Mouse (Mus musculus) C2C12 (cell line): Measurements from ENCODE around the gene Tbc1d32. TPM values are rescaled to one million over a fixed set of nuclear protein-coding genes. Genes with fewer than 3 reads are reported as not detected.

Experiments used
- H3K27me3 ChIP-seq: one replicate; pipeline ENCODE4 v1.6.1; 2011; ENCODE audit not compliant: control insufficient read depth, insufficient read depth, insufficient read length
- H3K36me3 ChIP-seq: one replicate; pipeline ENCODE4 v1.6.1; 2011; ENCODE audit not compliant: control insufficient read depth, insufficient read depth
- H3K4me3 ChIP-seq: one replicate; pipeline ENCODE4 v1.5.1; 2011; ENCODE audit warnings: mild to moderate bottlenecking, control low read depth; ENCODE audit not compliant: poor library complexity, insufficient read depth, severe bottlenecking
- H3K79me2 ChIP-seq: one replicate; pipeline ENCODE4 v1.6.1; 2011; ENCODE audit not compliant: control insufficient read depth, insufficient read depth
- H3K79me3 ChIP-seq: one replicate; pipeline ENCODE4 v1.6.1; 2011; ENCODE audit warnings: low read depth, control low read depth
- H3ac ChIP-seq: one replicate; pipeline ENCODE3; 2011; ENCODE audit warnings: low read depth; ENCODE audit not compliant: control insufficient read depth, insufficient read length
- CEBPB ChIP-seq: IDR thresholded peaks from one replicate; pipeline ENCODE4 v1.6.1; 2011; ENCODE audit warnings: low read depth, mild to moderate bottlenecking, control low read depth, moderate library complexity
- CTCF ChIP-seq: IDR thresholded peaks from one replicate; pipeline ENCODE4 v1.5.1; 2011; ENCODE audit not compliant: control insufficient read depth, insufficient read depth, insufficient read length
- FOSL1 ChIP-seq: IDR thresholded peaks from one replicate; pipeline ENCODE4 v1.8.0; 2011; ENCODE audit warnings: mild to moderate bottlenecking, low read length; ENCODE audit not compliant: poor library complexity, insufficient read depth, severe bottlenecking
- MAX ChIP-seq: IDR thresholded peaks from one replicate; pipeline ENCODE4 v1.6.1; 2011; ENCODE audit warnings: mild to moderate bottlenecking, control low read depth
- MYOD1 ChIP-seq: IDR thresholded peaks from one replicate; pipeline ENCODE4 v1.6.1; 2011; ENCODE audit warnings: low read depth; ENCODE audit not compliant: control insufficient read depth, insufficient read length
- MYOG ChIP-seq: IDR thresholded peaks from one replicate; pipeline ENCODE4 v1.6.1; 2011; ENCODE audit not compliant: control insufficient read depth, insufficient read length; ENCODE audit errors: extremely low read depth
- USF1 ChIP-seq: IDR thresholded peaks from one replicate; pipeline ENCODE4 v1.6.1; 2011; ENCODE audit warnings: low read depth, mild to moderate bottlenecking, control low read depth, moderate library complexity
- polyA plus RNA-seq: library from polyadenylated mRNA; unstranded; fragments of >200 nt; fragmentation: generic; extraction: Trizol; gene quantifications from one replicate; pipeline ENCODE4 v1.2.1, GENCODE M21; 2012; ENCODE audit warnings: missing spikeins

Tbc1d32 gene
- polyA plus RNA-seq, 1 experiment: 0.71 TPM

DNA sequence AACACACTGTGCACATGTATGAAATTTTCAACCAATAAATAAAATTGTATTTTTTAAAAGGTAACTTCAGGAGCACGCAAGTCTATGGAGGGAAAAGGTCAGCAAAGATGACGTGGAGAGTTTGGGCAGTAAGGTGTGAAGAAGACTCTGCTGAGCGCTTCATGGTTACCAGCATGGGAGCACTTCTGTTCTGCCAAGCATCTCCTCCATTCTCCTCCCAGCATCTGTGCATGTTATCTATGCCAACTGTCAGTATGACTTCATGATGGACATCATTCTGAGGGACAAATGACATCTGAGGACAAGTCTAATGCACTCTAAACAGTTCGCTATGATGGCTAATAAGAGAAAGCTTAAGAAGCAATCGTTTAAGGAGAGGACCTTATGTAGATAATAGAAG is 91.3 kb downstream of the Tbc1d32 start:
- Histone ChIP-seq H3K4me3 (no peak overlapping the region), H3K36me3 (no peaks in the 10 kb centered on the region), H3K79me3 (no peaks in the 10 kb centered on the region), H3K27me3 (no peaks in the 10 kb centered on the region), H3ac (no peak overlapping the region), H3K79me2 (no peaks in the 10 kb centered on the region)
- TF ChIP-seq MAX: no peak
- no peak for TF ChIP-seq MYOD1

DNA sequence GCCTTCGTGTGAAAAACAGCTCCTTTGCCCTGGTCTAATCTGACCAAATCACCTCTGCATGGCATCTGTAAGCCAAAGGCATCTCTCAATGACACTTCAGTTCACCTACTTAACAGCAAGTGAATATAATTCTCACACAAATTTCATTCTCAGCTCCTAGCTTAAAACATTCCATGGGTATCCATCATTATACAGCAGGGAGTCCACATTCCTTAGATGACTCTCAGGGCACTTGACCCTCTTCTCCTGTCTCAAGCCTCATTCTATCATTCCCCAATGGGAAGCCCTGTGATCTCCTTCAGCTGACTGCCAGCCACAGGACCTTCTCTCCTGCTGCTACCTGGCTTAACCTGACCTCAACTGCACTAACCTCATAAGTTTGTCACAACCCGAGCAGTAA is 98.8 kb downstream of the Tbc1d32 start:
- Histone ChIP-seq H3K4me3 (no peak overlapping the region), H3K79me3 (no peaks in the 10 kb centered on the region), H3K36me3 (no peaks in the 10 kb centered on the region), H3K27me3 (no peaks in the 10 kb centered on the region), H3ac (no peak overlapping the region), H3K79me2 (no peaks in the 10 kb centered on the region)
- TF ChIP-seq CEBPB (no peak), MAX (no peak), CTCF (no peak), MYOG (no peak)

DNA sequence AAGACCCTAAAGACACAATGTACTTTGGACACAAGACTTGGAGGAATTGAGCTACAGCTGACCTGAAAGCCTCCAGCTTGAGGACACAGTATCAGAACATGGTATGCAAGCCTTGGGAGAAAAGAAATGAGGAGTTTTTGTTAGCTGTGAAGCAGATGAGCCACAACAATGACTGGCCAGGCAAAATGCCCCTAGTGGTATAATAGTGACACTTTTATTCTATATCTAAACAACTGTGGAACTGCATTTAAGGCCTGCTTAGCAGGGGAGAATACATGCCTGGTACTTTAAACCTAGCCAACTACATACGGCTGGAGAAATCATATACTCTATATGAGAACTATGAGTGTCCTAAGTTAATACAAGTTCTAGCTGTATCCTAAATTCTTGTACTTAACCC is 101.5 kb downstream of the Tbc1d32 start:
- TF ChIP-seq FOSL1 (no peak), CTCF (no peak), CEBPB (no peak), USF1 (no peak), MYOD1 (no peak), MAX (no peak), MYOG (no peak)

DNA sequence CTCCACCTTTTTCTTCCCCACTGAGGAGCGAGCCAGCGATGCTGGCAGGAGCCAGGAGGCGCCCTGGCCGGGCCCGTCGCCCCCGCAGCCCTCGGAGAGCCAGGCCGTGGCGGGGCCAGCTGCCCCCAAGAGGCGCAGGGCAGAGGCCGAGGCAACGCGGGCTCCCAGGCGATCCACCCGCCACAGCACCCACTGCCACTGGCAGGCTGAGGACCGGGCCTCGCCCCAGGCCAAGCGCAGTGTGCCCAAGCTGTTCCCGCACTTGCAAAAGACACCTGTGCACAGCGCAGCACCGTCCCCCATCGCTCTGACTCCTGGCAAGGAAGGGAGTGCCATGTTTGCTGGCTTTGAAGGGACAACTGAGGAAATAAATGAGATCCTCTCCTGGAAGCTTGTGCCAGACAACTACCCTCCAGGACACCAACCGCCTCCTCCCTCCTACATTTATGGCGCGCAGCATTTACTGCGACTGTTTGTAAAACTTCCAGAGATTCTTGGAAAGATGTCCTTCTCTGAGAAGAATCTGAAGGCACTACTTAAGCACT is 112.8 kb downstream of the Tbc1d32 start:
- Histone ChIP-seq H3K79me2 (no peaks in the 10 kb centered on the region), H3ac (no peak overlapping the region), H3K4me3 (no peak overlapping the region), H3K27me3 (no peaks in the 10 kb centered on the region), H3K36me3 (no peaks in the 10 kb centered on the region), H3K79me3 (no peaks in the 10 kb centered on the region)
- TF ChIP-seq MYOD1 (no peak), CTCF (no peak), FOSL1 (no peak), MAX (no peak), MYOG (no peak), CEBPB (no peak), USF1 (no peak)

More for the DNA sequence above, 101.5 kb downstream of the Tbc1d32 start:
- Histone ChIP-seq H3K27me3 (no peaks in the 10 kb centered on the region), H3K79me3 (no peaks in the 10 kb centered on the region), H3K36me3 (no peaks in the 10 kb centered on the region), H3ac (no peak overlapping the region), H3K79me2 (no peaks in the 10 kb centered on the region), H3K4me3 (no peak overlapping the region)

DNA sequence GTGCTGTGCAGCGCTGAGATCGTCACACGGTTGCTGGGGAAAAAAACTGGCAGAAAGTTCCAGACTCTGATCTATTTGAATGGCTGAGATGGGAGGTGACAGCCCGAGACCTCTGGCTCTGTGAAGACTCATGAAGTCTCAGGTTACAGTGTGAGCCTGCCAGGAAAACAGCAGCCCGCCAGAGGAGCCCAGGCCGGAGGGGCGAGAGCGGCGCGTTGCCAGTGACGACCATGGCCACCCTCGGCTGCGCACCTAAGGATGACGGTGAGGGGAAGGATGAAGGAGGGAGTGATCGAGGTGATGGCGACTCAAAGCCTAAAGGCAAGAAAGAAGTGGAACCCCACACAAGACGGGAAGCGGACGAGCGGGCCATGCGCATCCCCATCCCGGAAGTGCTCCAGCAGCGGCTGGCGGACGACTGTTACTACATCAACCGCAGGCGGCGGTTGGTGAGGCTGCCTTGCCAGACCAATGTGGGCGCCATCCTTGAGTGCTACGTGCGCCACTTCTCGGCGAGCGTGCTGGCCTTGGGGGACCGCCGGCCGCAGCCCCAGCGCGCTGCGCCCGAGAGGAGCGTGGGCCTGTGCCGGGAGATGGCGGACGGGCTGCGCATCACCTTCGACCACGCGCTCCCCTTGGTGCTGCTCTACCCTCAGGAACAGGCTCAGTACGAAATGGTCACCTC is 113.4 kb downstream of the Tbc1d32 start:
- no peaks in the 10 kb centered on the region for H3K79me2 ChIP-seq
- H3ac ChIP-seq: peak overlapping the region; percentile 69
- no peaks in the 10 kb centered on the region for H3K36me3 ChIP-seq
- no peak overlapping the region for H3K4me3 ChIP-seq
- H3K79me3 ChIP-seq: no peaks in the 10 kb centered on the region
- TF ChIP-seq CEBPB (no peak), CTCF (no peak), MYOD1 (no peak), MAX (no peak), FOSL1 (no peak), MYOG (no peak), USF1 (no peak)
- H3K27me3 ChIP-seq: no peaks in the 10 kb centered on the region

DNA sequence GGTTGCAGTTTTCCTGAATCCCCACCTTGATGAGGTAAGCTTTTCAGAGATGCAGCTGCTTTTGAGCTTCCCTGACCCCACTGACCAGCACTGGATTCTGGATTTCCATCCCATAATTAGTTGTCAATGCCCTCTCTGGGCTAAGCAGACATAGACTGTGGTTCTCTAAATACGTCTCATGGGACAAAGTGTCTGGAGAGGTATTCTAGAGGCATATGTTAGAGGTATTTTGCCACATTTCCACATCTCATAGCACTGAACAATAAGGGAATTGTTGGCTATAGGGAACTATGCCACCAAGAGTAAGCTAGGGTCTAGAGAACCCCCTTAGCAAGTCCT is 121.5 kb downstream of the Tbc1d32 start:
- TF ChIP-seq MYOG (no peak), MYOD1 (no peak), FOSL1 (no peak), USF1 (no peak), MAX (no peak), CEBPB (no peak), CTCF (no peak)
- Histone ChIP-seq H3ac (no peak overlapping the region), H3K27me3 (no peaks in the 10 kb centered on the region), H3K36me3 (no peaks in the 10 kb centered on the region), H3K79me2 (no peaks in the 10 kb centered on the region), H3K79me3 (no peaks in the 10 kb centered on the region), H3K4me3 (no peak overlapping the region)
